Mouse (Mus musculus) adrenal gland (tissue): ENCODE results near the gene Tspear.
"Not testable (repeated sequence)": the region's sequence is repeated elsewhere in the genome, so short reads cannot be mapped to it uniquely, and the experiment has no call there.

ENCODE experiments used
- intact Hi-C: fragments of 180-260 bp; cut with DNase I; formaldehyde crosslinking; loops from one replicate; pipeline ENCODE4 v1.15.1; 2025

Gene Tspear

GRCm38 (mm10) chr10:77711157-77711556 is 24.8 kb downstream of the Tspear start, which contains the start of gene Gm10024:
Gene Gm10024, plus strand, starts transcription at chr10:77711457.
- intact Hi-C loops = not testable (repeated sequence)

- intact Hi-C loops = no loop called here
Observed at GRCm38 (mm10) chr10:77713734-77714133, 27.4 kb downstream of the Tspear start.

GRCm38 (mm10) chr10:77715507-77715906 is 29.1 kb downstream of the Tspear start, which contains the start of gene Gm10142:
Gene Gm10142, plus strand, starts transcription at chr10:77715807.
- intact Hi-C loops = no loop called here

GRCm38 (mm10) chr10:77720299-77720698 is 33.9 kb downstream of the Tspear start, which contains the start of gene Krtap12-1:
Gene Krtap12-1, plus strand, starts transcription at chr10:77720599.
- intact Hi-C loops = not testable (repeated sequence)

DNA sequence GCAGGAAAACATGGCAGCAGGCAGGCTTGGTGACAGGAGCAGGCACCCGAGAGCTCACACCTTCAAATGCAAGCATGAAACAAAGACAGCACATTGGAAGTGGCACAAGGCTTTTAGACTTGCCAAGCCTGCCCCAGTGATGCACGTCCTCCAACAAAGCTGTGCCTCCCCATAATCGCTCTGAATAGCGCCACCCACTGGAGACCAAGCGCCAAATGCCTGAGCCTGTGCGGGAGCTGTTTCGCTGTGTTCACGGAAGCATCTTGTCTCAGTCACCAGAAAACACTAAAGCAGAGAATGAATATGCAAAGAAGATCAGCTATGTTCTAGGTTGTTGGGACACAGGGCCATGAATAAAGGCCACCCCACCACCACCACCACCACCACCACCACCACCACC is 38.5 kb downstream of the Tspear start:
- intact Hi-C loops = loop anchor here (5.0 kb wide), 1 partner anchor 152 kb away; no protein-coding TSS in a partner anchor

DNA sequence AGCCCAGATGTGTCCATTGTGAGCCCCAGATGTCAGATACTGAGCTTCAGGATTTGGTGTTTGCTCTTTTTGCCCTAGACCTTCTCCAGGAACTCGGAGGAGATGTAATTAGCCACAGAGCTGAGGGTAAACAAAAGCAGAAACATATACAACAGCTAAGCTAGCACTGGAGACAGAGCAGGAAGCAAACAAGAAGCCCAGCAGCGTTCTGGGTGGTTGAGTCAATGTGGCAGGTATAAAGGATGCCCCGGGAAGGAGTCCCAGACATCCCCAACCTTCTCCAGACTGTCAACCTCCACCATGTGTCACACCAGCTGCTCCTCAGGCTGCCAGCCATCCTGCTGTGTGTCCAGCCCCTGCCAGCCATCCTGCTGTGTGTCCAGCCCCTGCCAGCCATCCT is 39.8 kb downstream of the Tspear start, which contains the start of gene Gm10100:
Gene Gm10100 (plus strand): TSS at position 301 of the 400 bp plus-strand sequence.
- intact Hi-C loops = loop anchor here (5.0 kb wide), 1 partner anchor 151 kb away; no protein-coding TSS in a partner anchor

DNA sequence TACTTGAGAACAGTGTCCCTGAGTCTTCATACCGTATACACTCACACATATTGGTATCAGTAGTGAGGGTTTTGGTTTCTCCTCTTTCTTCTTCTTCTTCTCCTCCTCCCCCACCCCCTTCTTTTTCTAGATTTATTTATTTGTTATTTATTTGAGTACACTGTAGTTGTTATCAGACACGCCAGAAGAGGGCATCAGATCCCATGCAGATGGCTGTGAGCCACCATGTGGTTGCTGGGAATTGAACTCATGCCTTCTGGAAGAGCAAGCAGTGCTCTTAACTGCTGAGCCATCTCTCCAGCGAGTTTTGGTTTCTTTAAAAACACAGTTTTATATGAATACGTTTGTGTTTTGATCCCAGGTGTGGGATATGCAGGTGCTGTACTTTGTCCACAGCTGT is 41.9 kb downstream of the Tspear start:
- intact Hi-C loops = loop anchor here (5.0 kb wide), 1 partner anchor 149 kb away; no protein-coding TSS in a partner anchor

GRCm38 (mm10) chr10:77729241-77729640 is 42.9 kb downstream of the Tspear start:
- intact Hi-C loops = loop anchor here (5.0 kb wide), 1 partner anchor 148 kb away; no protein-coding TSS in a partner anchor

- intact Hi-C loops = no loop called here
Observed at GRCm38 (mm10) chr10:77735928-77736327, 49.6 kb downstream of the Tspear start.

DNA sequence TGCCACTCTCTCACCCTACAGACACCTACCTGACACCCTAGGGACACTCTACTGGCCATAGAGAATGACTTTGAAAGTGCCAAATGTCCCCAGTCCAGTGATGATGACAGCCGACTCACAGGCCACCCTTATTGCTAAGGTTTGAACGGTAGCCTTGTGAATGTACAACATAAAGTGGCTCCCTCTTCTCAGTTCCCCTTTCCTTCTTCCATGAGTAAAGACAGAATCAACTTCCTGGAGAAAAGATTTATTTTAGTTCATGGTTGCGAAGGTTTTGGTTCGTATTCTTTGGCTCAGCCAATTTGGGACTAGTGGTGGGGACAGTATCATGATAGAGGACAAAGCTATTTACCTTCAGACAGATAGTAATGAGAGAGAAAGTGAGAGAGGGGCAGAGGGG is 52.6 kb downstream of the Tspear start:
- intact Hi-C loops = no loop called here

DNA sequence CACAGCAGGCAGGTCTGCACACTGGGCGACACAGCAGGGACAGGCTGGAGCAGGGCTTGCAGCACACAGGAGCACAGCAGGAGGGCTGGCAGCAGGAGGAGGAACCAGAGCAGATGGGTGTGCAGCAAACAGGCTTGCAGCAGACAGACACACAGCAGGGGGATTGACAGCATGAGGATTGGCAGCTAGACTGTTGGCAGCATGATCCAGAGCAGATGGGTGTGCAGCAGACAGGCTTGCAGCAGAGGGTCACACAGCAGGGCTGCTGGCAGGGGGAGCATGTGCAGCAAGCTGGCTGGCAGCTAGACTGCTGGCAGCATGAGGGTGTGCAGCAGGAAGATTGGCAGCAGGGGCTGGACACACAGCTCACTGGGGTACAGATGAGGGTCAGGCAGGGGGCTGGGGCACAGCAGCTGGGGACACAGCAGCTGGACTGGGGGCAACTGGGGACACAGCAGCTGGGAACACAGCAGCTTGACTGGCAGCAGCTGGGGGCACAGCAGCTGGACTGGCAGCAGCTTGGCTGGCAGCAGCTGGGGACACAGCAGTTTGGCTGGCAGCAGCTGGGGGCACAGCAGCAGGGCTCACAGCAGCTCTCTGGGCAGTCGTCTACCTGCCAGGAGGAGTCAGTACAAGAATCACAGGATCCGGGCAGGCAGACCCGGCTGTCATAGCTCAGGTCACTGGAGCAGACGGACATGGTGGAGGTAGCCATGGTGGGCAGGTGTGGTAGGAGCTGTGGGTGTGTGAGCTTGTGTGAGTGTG is 55.7 kb downstream of the Tspear start, which contains the start of gene Gm18596:
Gene Gm18596 (minus strand): TSS at position 715 of the 765 bp plus-strand sequence.
- intact Hi-C loops = not testable (repeated sequence)

GRCm38 (mm10) chr10:77750686-77751085 is 64.3 kb downstream of the Tspear start:
- intact Hi-C loops = not testable (repeated sequence)

DNA sequence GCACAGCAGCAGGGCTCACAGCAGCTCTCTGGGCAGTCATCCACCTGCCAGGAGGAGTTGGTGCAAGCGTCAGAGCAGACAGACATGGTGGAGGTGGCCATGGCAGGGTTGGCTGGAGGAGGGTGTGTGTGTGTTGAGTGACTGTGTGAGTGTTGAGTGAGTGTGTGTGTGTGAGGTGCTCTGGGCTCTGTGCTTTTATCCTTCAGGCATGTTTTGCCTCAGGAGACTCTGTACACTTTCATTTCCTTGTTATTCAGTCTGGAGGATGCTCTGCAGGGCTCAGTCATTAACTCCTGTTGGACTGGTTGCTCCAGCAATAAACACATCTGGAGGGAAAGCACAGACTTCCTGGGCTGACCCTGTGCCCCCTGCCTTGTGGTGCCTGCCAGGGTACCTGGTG is 64.9 kb downstream of the Tspear start, which contains the start of gene Gm9736:
Gene Gm9736 (minus strand): TSS at position 101 of the 400 bp plus-strand sequence.
- intact Hi-C loops = not testable (repeated sequence)

DNA sequence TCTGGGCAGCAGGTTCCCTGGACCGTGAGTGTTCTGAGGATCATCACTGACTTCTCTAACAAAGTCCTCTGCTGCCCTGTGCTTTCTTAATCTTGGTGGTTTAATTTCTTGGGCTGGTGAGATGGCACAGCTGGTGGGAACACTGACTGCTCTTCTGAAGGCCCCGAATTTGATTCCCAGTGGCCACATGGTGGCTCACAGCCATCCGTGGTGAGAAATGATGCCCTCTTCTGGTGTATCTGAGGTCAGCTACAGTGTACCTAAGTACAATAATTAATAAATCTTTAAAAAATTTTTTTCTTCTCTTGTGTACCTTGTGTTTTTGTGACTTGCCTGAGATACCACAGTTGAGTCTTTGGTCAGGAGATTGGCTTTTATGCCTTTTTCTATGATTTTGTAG is 65.9 kb downstream of the Tspear start:
- intact Hi-C loops = not testable (repeated sequence)

GRCm38 (mm10) chr10:77753448-77753847 is 67.1 kb downstream of the Tspear start:
- intact Hi-C loops = no loop called here

GRCm38 (mm10) chr10:77759582-77759981 is 73.2 kb downstream of the Tspear start, which contains the start of gene Gm3233:
Gene Gm3233, minus strand, starts transcription at chr10:77759682.
- intact Hi-C loops = not testable (repeated sequence)

- intact Hi-C loops = no loop called here
Observed at GRCm38 (mm10) chr10:77769727-77770126, 83.4 kb downstream of the Tspear start.

DNA sequence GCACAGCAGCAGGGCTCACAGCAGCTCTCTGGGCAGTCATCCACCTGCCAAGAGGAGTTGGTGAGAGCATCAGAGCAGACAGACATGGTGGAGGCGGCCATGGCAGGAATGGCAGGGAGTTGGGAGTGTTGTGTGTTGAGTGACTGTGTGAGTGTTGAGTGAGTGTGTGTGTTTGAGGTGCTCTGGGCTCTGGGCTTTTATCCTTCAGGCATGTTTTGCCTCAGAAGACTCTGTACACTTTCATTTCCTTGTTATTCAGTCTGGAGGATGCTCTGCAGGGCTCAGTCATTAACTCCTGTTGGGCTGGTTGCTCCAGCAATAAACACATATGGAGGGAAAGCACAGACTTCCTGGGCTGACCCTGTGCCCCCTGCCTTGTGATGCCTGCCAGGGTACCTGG is 84.9 kb downstream of the Tspear start, which contains the start of gene Gm3238:
Gene Gm3238 (minus strand): TSS at position 101 of the 400 bp plus-strand sequence.
- intact Hi-C loops = not testable (repeated sequence)

DNA sequence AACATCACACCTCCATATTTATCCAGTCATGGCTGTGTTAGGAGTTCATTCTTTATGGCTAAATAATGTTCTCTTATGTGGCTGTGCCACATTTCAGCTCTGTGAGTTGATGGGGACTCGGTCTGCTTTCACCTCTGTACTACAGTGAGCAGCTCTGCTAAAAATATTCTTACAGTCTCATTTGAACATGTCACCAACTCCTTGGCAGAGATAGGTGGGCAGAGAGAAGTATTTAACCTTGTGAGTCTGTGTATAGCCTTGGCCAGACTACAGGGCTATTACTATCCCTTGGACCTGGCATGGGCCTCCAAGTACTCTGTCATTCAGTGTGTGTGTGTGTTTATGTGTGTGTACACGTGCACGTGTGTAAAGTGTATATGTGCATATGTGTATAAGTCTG is 85.8 kb downstream of the Tspear start:
- intact Hi-C loops = not testable (repeated sequence)

DNA sequence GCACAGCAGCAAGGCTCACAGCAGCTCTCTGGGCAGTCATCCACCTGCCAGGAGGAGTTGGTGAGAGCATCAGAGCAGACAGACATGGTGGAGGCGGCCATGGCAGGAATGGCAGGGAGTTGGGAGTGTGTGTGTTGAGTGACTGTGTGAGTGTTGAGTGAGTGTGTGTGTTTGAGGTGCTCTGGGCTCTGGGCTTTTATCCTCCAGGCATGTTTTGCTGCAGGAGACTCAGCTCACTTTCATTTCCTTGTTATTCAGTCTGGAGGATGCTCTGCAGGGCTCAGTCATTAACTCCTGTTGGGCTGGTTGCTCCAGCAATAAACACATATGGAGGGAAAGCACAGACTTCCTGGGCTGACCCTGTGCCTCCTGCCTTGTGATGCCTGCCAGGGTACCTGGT is 90.5 kb downstream of the Tspear start, which contains the start of gene Gm7138:
Gene Gm7138 (minus strand): TSS at position 101 of the 400 bp plus-strand sequence.
- intact Hi-C loops = not testable (repeated sequence)

DNA sequence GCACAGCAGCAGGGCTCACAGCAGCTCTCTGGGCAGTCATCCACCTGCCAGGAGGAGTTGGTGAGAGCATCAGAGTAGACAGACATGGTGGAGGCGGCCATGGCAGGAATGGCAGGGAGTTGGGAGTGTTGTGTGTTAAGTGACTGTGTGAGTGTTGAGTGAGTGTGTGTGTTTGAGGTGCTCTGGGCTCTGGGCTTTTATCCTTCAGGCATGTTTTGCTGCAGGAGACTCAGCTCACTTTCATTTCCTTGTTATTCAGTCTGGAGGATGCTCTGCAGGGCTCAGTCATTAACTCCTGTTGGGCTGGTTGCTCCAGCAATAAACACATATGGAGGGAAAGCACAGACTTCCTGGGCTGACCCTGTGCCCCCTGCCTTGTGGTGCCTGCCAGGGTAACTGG is 96.1 kb downstream of the Tspear start, which contains the start of gene Gm3250:
Gene Gm3250 (minus strand): TSS at position 101 of the 400 bp plus-strand sequence.
- intact Hi-C loops = not testable (repeated sequence)

DNA sequence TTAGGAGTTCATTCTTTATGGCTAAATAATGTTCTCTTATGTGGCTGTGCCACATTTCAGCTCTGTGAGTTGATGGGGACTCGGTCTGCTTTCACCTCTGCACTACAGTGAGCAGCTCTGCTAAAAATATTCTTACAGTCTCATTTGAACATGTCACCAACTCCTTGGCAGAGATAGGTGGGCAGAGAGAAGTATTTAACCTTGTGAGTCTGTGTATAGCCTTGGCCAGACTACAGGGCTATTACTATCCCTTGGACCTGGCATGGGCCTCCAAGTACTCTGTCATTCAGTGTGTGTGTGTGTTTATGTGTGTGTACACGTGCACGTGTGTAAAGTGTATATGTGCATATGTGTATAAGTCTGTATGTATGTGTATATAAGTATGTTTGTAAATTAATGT is 97.0 kb downstream of the Tspear start:
- intact Hi-C loops = not testable (repeated sequence)
